Mouse (Mus musculus) liver, adult 2 months (tissue): ENCODE results near the gene Mfn2.

ENCODE experiments used
- CTCF ChIP-seq: fragments of 200-500 bp; IDR thresholded peaks from 2 replicates; pipeline ENCODE4 v1.5.1; 2011; ENCODE audit warnings: low read depth, low read length, control low read depth
- POLR2A ChIP-seq: fragments of 200-500 bp; IDR thresholded peaks from 2 replicates; pipeline ENCODE4 v1.6.1; 2011; ENCODE audit warnings: low read length, control low read depth; ENCODE audit not compliant: insufficient read depth; ENCODE audit errors: extremely low read depth

DNA sequence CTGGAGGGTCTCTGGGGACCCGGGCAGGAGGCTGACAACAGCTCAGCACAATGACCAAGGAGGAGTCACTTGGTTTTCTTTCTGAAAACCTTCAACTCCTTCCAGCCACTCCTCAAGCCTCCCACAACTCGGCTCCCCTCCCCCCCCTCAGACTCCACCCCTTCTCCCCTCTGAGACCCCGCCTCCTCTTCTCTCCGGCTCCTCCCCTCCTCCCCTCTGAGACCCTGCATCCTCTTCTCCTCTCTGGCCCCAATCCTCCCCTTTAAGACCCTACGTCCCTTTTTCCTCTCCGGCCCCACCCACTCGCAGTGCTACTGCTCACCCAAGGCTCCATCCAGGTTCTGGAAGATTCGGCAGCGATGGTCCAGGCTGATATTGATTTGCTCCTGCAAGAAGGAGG is 23.6 kb upstream of the Mfn2 start:
- TF ChIP-seq CTCF (no peak), POLR2A (no peak)
